Mouse (Mus musculus) gastrocnemius, postnatal 4 days (tissue): ENCODE data around the gene Trim24. TPM values are rescaled to one million over a fixed set of nuclear protein-coding genes. Genes with fewer than 3 reads are reported as not detected.

Experiments
- total RNA-seq, 2 experiments: library from RNA; stranded (reverse); gene quantifications; 2 replicates each; pipeline ENCODE4 v1.2.3; 2021

The Trim24 gene
- total RNA-seq, 2 experiments from 2014 or later, result 29.0 to 34.9 TPM

Other genes starting within 250 kb of the Trim24 start
- 1 to 10 TPM; 1.5 to 1.6 TPM for gene Svopl, start 176.2 kb downstream of the Trim24 start, total RNA-seq
- gene Tmem213, start 238.4 kb downstream of the Trim24 start, total RNA-seq, result not detected